Mouse (Mus musculus): Measurements from ENCODE around the gene Zcchc4.
A peak's percentile ranks its signal among the peaks of the same experiment; 100 is the strongest.
"Not testable (repeated sequence)": the region's sequence is repeated elsewhere in the genome, so short reads cannot be mapped to it uniquely, and the experiment has no call there.

Gene Zcchc4

GRCm38 (mm10) chr5:52775237-52775636, at the start of gene Zcchc4:
Gene Zcchc4, plus strand, starts transcription at chr5:52775409.
- no peak for DNase-seq (ENCODE audit: low spot score)

DNA sequence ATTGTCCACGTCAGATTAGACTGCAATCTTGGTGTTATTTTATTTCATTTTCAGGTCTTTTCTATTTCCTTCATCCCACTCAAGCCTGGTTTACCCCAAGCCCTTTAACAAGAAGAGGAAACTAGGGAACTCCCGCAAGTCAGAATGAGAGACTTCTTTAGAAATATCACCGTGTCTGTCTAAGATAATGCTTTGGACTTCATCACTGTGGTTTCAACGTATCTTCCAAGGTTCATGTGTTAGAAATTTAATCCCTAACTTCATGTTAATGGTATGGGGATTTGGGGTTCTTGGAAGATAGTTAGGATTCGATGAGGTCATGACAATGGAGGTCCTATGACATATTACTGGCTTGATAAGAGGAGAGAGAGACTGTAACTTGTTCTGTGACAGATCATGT, 47.5 kb upstream of the Zcchc4 start:
- no peak for DNase-seq (ENCODE audit: low spot score)

DNA sequence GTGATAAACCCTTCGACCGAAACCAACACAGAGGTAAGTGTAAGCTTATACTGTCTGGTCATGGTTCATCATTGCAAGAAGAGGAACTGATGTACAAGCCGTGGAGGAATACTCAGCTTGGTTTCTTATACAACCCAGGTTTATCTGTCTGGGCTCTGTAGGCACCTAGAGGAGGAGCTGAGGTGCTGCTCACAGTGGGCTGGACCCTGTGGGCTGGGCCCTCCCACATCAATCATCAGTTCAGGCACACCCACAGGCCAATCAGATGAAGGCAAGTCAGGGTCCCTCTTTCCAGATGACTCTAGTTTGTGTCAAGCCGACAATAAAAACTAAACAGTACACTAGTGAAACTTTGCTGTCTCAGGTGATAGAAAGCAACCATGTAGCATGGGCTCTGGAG, 42.4 kb upstream of the Zcchc4 start:
- DNase-seq (ENCODE audit: low spot score): no peak

DNA sequence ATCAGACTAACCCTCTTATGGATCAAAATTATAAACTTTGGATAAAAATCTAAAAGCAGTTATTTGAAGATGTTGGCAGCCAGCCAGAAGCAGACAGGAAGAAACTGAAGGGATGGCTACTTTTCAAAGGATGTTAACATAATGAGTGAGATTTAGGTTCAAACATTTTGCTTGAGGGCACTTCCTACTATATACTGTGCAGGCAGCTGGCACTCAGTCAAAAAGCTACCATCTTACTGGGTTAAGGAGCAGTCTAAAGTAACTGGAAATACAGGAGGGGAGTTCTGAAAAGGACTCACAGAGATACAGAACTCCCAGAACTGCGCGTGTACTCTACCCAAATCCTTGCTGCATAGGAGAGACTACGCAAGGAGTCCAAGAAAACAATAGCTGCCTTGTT, 39.2 kb upstream of the Zcchc4 start:
- DNase-seq (ENCODE audit: low spot score): no peak

- DNase-seq (ENCODE audit: low spot score): peak; percentile 59
Observed at GRCm38 (mm10) chr5:52741391-52742111, 33.7 kb upstream of the Zcchc4 start, which contains the start of gene Pi4k2b. Gene Pi4k2b, plus strand, starts transcription at chr5:52741574.

- no peak for DNase-seq (ENCODE audit: low spot score)
Observed at GRCm38 (mm10) chr5:52742112-52742813, 32.9 kb upstream of the Zcchc4 start.

DNA sequence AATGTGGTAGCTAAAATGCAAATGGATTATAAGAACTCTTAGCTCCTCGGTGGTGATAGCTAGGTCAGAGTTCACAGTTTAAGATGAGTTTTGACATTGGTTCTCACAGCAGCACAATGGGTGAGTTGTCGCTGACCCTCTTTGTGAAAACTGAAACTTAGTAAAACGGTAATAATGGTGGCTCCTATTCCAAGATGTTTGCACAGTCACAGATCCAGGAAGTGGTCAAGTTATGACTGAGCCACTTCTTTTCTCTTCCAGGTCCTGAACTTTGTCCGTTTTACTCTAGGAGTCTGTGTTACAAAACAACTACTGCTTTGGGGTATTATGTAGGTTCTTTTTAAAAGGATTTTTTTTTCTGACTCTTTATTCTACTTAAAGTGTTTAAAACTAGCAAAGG, 32.0 kb upstream of the Zcchc4 start:
- no peak for DNase-seq (ENCODE audit: low spot score)

DNA sequence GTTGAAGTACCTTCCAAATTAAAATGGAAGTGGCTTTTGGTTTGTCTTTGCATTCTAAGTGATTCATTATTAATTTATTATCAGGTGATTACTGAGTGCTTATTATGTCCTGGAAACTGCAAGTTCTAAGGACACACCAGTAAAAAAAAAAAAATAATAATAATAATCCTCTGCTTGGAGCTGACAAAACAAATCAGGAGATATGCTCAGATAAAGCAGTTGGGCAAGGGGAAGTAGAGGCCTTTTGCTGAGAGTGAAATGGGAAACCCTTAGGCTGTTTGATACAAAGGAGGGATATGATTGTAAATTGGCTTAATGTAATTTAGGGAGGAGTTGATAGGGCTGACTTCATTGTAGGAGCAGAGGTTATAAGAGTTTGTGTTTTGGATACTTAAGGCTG, 28.3 kb upstream of the Zcchc4 start:
- no peak for DNase-seq (ENCODE audit: low spot score)

DNA sequence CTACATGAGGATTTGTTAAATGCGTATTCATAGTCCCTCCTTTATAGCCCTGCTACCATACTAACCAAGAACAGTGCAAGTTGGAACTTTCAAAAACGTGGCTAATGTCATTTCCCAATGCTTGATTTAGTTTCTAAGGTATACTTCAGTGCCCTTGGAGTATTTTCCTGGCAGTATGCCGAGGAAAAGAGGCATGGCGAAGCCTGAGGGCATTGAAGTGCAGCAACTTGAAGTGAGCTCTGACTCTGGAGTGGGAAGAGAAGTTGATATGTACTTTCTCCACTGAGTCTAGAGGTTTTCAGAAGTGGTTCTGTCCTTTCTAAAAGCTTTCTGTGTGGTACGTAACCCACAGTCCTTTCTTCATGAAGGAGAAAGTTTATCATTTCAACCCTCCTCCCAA, 26.5 kb upstream of the Zcchc4 start:
- no peak for DNase-seq (ENCODE audit: low spot score)

GRCm38 (mm10) chr5:52753146-52753545, 22.1 kb upstream of the Zcchc4 start:
- DNase-seq (ENCODE audit: low spot score): no peak

DNA sequence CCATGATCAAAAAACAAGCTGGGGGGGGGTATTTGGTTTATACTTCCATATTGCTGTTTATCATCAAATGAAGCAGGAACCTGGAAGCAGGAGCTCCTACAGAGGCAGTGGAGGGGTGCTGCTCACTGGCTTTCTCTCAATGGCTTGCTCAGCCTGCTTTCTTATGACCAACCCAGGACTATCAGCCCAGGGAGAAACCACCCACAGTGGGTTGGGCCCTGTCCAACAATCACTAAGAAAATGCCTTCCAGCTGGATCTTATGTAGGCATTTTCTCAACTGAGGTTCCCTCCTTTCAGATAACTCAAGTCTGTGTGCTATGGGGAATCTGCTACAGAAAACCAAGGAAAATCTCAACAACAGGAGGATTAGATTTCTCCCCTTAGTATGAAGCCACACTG, 21.0 kb upstream of the Zcchc4 start:
- DNase-seq (ENCODE audit: low spot score): no peak

DNA sequence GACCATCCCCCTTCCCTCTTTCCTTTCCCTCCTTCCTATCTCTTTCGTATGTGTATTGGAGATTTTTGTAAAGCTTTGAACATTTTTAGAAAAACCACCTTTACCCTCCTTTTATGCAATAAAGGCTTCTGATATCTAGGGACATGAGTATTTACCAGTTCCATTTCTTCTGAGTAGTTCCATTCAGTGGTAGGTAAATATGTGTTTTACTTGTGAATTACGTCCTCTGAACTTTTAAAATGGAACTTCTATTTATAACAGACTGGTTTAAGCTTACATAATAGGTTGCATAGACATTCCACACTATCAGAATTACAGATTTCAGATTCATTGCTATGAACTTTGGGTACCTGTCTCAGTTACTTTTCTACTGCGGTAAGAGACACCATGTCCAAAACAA, 19.9 kb upstream of the Zcchc4 start:
- no peak for DNase-seq (ENCODE audit: low spot score)

DNA sequence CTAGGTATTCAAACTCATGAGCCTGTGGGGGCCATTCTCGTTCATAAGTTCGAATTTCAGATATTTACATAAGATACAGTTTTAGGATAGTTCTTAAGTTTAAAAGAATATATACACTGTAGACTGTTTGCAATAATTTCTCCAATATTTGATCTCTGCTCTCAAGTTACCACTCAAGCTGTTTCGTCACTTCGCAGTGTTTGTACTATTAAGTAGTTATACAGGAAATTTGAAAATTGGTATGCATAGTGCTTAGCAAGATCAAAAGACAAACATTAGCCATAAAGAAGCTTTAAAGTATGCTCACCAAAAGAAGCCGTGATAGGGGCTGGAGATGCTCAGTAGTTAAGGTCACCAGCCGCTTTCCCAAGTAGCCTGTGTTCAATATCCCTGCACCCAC, 19.2 kb upstream of the Zcchc4 start:
- no peak for DNase-seq (ENCODE audit: low spot score)

GRCm38 (mm10) chr5:52762586-52762985, 12.6 kb upstream of the Zcchc4 start:
- DNase-seq (ENCODE audit: low spot score): no peak

DNA sequence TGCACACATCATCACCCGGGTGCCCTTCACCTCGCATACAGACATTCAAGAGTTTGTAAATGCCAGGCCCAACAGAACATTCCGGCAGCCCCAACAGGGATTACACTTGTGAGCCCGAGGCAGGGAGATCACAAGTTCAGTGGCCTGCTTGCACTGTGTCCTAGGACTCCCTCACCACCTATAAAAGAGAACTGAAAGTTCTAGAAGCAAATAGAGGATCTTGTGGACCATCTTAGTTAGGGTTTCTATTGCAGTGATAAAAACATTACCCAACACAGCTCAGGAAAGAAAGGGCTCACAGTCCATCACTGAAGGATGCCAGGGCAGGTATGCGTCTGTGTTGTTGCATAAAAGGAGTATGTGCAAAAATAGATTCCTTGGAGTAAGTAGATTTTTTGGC, 942 bp upstream of the Zcchc4 start:
- DNase-seq (ENCODE audit: low spot score): no peak

DNA sequence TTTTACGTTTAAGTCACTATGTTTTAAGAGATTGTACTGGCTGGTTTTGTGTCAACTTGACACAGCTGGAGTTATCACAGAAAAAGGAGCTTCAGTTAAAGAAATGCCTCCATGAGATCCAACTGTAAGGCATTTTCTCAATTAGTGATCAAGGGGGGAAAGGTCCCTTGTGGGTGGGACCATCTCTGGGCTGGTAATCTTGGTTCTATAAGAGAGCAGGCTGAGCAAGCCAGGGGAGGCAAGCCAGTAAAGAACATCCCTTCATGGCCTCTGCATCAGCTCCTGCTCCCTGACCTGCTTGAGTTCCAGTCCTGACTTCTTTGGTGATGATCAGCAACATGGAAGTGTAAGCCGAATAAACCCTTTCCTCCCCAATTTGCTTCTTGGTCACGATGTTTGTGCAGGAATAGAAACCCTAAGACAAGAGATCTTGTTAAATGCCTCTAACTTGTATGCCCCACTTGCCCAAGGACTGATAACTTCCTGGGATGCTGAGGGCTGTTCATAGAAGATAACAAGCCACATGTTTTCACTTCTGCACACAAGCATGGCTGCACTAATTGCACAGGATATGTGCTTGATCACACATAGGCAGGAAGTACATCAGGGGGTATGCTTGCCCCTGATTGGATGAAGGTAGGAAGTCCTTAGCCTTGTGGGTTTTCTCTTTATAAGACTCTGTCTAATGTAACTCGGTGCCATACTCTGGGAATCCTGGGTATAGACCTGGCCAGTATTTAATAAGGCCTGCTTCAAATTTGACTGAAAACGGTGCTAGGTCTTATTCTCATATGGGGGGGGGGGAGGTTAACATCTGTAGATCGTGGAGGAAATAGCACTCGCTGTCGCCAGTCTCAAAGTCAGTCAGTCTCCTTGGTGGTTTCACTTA, 1.5 kb downstream of the Zcchc4 start:
- not testable (repeated sequence) for DNase-seq (ENCODE audit: low spot score)

- DNase-seq (ENCODE audit: low spot score): peak; percentile 74
Observed at GRCm38 (mm10) chr5:52782523-52783250, 7.5 kb downstream of the Zcchc4 start.

GRCm38 (mm10) chr5:52783251-52783620, 8.0 kb downstream of the Zcchc4 start:
- no peak for DNase-seq (ENCODE audit: low spot score)

DNA sequence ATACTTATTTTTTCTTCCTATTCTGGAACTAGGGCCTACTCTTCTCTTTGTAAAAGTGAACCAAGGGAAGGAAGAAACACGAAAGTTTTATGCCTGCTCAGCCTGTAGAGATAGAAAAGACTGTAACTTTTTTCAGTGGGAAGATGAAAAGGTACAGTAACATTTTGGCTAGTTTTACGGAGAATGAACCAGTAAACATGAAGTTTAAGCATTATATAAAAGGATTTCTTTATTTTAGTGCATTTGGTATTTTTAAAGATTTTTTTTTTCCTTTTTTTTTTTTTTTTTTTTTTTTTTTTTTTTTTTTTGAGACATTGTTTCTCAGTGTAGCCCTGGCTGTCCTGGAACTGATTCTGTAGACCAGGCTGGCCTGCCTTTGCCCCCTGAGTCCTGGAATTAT, 8.7 kb downstream of the Zcchc4 start:
- no peak for DNase-seq (ENCODE audit: low spot score)

DNA sequence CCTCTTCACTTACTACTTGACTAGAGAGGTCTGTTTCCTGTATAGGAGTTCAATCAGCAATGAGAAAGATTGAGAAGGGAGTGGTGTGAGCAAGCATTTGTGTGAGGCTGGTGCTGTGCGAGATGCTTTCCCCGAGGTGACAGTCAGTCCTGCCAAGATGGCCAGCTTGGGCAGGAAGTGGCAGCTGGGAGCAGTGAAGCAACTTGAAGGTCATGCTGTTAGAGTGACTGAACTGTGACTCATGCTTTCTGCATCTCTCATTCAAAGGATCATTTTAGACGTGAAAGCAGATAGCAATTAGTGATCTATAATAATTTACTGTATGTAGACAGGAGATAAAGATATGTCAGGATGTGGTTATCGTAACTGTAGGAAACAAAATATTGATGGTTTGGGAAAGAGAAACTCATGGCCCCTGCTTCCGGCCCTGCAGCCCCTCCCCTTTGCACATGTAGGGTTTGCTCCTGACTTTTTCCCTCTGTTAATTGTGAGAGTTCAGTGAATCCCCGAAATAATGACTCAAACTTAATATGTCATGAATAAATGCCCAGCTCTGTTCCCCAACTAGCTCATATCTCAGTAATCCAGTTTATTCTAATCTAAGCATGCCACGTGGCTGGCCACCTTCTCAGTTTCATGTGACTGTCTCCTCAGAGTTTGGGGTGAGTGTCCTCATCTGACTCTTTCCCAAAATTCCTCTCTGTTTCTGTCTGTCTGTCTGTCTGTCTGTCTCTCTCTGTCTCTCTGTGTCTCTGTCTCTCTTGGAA, 11.5 kb downstream of the Zcchc4 start:
- DNase-seq (ENCODE audit: low spot score): no peak

DNA sequence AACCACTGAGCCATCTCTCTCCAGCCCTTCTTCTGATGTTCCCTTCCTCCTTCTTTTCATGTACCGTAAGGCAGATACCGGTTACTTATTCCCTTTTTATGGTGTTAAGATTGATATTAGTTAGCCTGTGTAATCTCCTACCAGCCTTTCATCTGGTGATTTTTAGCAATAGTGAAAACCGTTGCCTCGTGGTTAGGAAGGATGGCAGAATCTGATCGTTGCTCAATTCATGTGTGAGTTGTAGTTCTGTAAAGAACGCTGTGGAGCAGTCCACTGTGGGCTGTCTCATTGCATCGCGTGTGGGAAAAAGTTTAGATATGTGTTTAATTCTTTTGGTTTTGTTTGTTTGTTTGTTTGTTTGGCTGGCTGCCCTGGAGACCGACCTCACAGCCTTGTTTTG, 18.0 kb downstream of the Zcchc4 start:
- no peak for DNase-seq (ENCODE audit: low spot score)

Data from ovary, adult 18-20 months (tissue).